Mouse (Mus musculus): ENCODE measurements around the gene Rbbp5.

The Rbbp5 gene

GRCm38 (mm10) chr1:132500535-132500934 lies 23.4 kb downstream of the Rbbp5 start:
- no peak for DNase-seq (ENCODE audit: extremely low read depth, insufficient read length, low spot score)

- DNase-seq (ENCODE audit: extremely low read depth, insufficient read length, low spot score) = no peak
These were observed 28.0 kb downstream of the Rbbp5 start for GRCm38 (mm10) chr1:132505155-132505554.

DNA sequence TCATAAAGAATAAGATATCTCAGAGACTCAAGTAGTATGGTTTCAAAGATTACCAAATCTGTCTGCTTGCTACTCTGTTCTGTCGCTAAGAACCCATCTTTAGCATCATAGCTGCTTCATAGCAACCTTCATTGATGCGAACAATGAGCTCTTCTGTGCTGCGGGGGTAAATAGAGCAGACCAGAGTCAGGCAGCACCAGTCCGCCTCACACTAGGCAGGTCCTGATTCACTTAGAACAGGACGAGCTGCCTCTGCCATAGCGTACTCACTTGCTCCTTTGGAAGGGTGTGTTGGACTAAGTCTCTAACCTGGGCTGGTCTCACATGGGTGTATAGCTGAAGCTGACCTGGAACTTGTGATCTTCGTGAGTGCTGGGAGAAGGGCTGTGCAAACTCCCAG lies 28.9 kb downstream of the Rbbp5 start, which contains the start of gene Tmem81:
Tmem81 (plus strand) TSS at position 173 of the 400 bp plus-strand sequence.
- DNase-seq (ENCODE audit: extremely low read depth, insufficient read length, low spot score) = no peak

- DNase-seq (ENCODE audit: extremely low read depth, insufficient read length, low spot score) = no peak
These were observed 29.5 kb downstream of the Rbbp5 start for GRCm38 (mm10) chr1:132506656-132507055.

GRCm38 (mm10) chr1:132509771-132510170 lies 32.6 kb downstream of the Rbbp5 start:
- no peak for DNase-seq (ENCODE audit: extremely low read depth, insufficient read length, low spot score)

DNA sequence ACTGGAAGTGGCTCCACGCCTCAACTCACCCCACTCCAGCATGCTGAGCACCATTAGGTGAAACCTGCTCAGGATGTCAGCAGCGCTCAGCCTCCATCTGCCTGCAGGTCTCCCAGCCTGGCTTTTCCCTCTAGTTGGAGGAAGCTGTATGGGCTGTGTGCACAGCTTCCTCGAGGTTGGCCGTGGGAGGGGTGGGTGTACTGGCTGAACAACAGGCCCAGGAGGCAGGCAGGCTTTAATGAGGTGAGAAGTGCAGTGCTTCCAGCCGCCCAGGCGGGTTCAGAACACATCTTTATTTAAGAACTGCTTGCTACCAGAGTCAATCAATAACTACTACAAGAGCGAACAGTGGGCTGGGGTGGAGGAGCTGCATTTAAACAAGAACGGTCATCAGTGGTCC lies 34.4 kb downstream of the Rbbp5 start:
- DNase-seq (ENCODE audit: extremely low read depth, insufficient read length, low spot score) = no peak

DNA sequence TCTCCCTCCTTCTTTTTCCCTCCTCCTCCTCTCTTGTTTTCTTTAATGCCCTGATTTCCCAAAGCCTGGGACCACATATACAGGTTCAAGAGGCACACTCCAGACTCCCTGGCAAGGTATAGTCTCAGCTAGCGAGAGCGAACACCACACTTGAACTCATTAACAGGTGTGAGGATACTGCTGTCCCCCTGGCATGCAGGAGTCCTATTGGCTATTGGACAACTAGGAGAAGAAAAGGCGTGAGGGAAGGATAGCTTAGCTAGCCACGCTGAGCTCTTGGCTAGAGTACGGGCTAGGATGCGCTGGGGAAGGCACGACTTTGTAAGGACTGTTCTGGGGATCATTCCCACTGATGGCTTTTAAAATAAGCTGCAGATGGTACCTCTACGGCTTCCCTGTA lies 34.9 kb downstream of the Rbbp5 start:
- DNase-seq (ENCODE audit: extremely low read depth, insufficient read length, low spot score) = no peak

DNA sequence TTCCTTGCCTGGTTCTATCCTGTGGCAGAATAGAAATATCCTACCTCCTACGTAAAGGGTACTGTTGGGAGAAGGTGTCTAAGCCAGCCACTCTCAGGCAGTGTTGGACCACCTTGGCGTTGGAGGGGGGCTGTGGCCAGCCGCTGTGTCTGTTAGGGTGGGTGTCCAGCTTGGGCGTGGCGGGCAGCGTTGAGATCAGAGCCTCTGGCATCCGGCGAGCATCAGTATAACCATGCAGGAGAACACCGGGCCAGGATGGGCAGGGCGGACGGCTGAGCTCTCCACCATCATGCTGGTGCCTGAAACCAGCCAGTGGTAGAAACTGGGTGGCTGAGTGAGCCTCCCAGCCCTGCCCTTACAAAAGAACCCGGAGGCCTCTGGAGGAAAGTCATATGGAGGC lies 38.2 kb downstream of the Rbbp5 start:
- no peak for DNase-seq (ENCODE audit: extremely low read depth, insufficient read length, low spot score)

DNA sequence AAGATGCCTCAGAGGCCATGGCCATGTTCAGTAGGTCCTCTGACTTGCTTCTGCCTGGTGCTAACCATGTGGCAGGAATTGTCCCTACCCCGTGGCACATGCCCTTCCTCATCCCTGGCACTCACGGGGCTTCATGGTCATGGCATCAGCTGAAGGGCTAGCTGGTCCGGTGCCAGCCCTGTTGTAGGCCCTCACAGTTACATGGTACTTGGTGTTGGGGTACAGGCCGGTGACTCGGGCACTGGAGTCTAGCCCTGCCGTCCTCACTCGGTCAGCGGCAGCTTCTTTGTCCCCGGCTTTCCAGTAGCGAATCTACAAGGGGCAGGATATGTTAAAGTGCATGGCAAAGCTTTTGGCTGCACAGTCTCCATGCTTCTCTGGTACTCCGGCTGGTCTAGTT lies 39.6 kb downstream of the Rbbp5 start:
- no peak for DNase-seq (ENCODE audit: extremely low read depth, insufficient read length, low spot score)

- DNase-seq (ENCODE audit: extremely low read depth, insufficient read length, low spot score) = no peak
These were observed 41.5 kb downstream of the Rbbp5 start for GRCm38 (mm10) chr1:132518621-132519020.

DNA sequence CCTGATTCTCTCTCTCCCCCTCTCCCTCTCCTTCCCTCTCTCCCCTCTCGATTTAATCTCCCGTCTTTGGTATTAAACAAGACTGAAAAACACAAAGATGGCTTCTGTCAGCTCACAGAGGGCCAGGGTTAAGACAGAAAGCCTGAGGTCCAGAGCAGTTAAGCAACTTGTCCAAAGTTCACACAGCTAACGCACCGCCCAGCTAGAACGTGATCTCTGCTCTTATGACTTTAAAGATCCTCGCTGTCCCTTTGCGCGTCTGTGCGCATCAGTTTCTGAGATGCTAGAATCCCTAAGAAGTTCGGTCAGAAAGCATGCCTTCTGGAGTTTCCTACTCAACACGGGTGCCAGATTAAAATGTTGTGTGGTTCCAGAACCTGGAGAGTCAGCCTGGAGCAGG lies 42.6 kb downstream of the Rbbp5 start:
- no peak for DNase-seq (ENCODE audit: extremely low read depth, insufficient read length, low spot score)

GRCm38 (mm10) chr1:132520764-132521163 lies 43.6 kb downstream of the Rbbp5 start:
- no peak for DNase-seq (ENCODE audit: extremely low read depth, insufficient read length, low spot score)

- no peak for DNase-seq (ENCODE audit: extremely low read depth, insufficient read length, low spot score)
These were observed 45.9 kb downstream of the Rbbp5 start for GRCm38 (mm10) chr1:132523048-132523447.

- no peak for DNase-seq (ENCODE audit: extremely low read depth, insufficient read length, low spot score)
These were observed 46.8 kb downstream of the Rbbp5 start for GRCm38 (mm10) chr1:132523920-132524319.

- peak; percentile 28 for DNase-seq (ENCODE audit: extremely low read depth, insufficient read length, low spot score)
These were observed 48.7 kb downstream of the Rbbp5 start for GRCm38 (mm10) chr1:132525832-132526231.

- DNase-seq (ENCODE audit: extremely low read depth, insufficient read length, low spot score) = no peak
These were observed 50.9 kb downstream of the Rbbp5 start for GRCm38 (mm10) chr1:132528071-132528470.

DNA sequence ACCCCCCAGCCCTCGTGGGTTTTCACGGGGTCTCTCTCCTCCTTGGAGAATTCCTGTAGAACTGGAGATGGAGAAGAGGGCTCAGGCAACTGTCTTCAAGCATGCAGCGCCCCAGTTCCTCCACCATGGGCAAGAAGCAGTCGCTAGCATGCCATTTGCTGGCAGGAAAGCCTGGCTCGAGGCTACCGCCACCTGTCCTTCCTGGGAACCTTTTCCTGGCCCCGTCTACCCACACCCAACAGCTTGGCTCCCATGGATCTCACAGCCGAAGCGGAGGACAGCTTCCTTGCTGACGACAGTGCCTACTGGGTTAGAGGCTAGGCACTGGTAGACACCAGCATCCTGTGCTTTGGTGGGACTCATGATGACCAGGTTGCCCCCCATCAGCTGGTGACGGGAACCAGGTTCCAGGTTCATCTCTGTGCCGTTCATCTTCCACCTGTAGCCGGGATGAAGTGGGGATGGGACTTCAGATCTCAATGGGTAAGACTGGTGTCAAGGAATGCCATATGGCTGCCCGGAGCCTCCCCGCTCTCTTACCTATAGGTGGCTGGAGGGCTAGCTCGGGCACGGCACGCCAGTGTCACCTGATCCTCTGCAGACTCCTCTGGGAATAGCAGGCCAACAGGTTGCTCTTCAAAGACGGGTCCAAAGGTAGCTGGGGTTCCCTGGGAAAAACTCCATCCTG lies 51.6 kb downstream of the Rbbp5 start:
- no peak for DNase-seq (ENCODE audit: extremely low read depth, insufficient read length, low spot score)

DNA sequence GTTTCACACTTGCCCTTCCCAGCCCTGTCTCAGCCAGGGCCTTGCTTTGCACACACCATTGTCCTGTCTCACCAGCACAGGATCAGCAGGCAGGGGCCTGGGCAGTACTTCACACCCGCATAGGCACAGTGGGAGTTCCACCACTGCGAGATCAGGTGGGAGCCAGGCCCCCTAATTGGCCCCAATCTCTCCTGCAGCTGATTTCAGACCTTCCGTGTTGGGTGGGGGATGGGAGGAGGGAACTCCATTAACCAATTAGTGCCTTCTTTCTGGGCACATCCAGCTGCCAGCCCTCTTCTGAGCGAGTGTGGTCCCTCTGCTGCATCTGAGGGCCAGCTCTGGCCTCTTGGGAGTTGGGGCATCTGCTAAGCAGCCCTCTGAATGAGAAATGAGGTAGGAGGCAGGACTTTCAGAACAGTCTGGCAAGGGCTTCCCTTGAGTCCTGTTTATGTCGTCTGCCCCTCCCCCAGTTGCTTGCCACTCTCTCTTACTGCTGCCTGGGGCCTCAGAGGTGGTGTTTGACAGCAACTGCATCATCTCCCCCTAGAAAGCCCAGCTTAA lies 53.5 kb downstream of the Rbbp5 start:
- DNase-seq (ENCODE audit: extremely low read depth, insufficient read length, low spot score) = no peak

DNA sequence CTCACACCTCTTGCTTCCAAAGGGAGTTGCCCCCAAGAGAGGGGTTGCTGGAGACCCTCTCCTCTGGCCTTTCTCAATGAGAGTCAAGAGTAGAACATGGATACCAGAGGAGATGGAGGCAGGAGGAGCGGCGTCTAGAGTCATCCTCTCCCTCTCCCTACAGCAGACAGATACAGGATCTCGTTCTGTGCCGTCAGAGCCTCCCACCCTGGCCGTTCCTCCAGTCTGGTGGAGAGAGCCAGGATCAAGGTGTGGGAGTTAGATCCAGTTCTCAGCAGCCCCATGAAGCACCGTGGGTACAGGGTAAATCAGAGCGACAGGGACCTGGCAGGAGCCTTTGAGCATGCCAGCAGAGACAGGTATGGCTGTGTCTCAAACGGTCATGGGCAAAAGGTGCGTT lies 55.4 kb downstream of the Rbbp5 start:
- no peak for DNase-seq (ENCODE audit: extremely low read depth, insufficient read length, low spot score)

DNA sequence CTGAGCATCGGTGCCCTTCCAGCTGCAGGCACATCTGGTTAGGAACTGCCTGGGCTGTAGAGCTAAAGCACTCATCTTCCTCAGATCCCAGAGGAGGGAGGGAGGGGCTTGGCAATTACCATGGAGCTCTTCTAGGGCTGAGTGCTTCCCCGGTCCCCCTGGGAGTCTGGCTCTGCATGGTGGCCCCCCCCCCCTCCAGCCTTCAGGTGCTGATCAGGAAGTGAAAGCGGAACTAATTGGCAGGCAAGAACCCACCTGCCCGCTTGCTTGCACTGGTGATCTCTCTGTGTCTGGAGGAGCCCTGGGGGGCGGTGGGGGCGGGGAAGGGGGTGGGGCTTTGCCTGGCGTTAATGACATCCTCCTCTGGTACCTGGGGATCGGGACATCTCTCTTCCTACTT lies 56.7 kb downstream of the Rbbp5 start:
- DNase-seq (ENCODE audit: extremely low read depth, insufficient read length, low spot score) = no peak

GRCm38 (mm10) chr1:132535541-132535940 lies 58.4 kb downstream of the Rbbp5 start:
- DNase-seq (ENCODE audit: extremely low read depth, insufficient read length, low spot score) = no peak

GRCm38 (mm10) chr1:132536416-132536815 lies 59.3 kb downstream of the Rbbp5 start:
- no peak for DNase-seq (ENCODE audit: extremely low read depth, insufficient read length, low spot score)

DNA sequence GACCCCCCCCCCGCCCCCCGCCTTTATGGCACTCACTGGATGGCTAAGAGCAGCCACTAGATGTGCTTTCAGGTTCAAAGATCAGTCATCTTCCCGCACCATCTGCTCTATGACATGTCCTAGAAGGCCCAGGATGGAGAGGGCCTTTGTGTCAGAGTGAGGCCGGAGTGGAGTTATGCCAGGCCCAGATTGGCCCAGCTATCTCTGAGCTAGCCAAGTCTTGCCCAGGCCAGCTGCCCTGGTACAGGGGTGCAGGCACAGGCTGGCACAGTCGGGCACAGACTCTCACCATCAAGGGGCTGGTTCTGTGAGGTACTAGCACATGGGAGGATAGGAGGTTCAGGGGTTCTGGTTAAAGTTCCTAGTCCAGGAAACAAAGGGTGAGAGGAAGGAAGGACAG lies 60.6 kb downstream of the Rbbp5 start:
- no peak for DNase-seq (ENCODE audit: extremely low read depth, insufficient read length, low spot score)
